Mouse (Mus musculus) lung, postnatal 0 days (tissue): ENCODE data around the gene Gse1.

ENCODE experiments used
- CTCF ChIP-seq: IDR thresholded peaks from 2 replicates; pipeline ENCODE4 v1.5.1; 2016; ENCODE audit warnings: antibody characterized with exemption, mild to moderate bottlenecking
- EP300 ChIP-seq: IDR thresholded peaks from 2 replicates; pipeline ENCODE4 v1.6.1; 2016; ENCODE audit warnings: antibody characterized with exemption, mild to moderate bottlenecking, control low read depth

DNA sequence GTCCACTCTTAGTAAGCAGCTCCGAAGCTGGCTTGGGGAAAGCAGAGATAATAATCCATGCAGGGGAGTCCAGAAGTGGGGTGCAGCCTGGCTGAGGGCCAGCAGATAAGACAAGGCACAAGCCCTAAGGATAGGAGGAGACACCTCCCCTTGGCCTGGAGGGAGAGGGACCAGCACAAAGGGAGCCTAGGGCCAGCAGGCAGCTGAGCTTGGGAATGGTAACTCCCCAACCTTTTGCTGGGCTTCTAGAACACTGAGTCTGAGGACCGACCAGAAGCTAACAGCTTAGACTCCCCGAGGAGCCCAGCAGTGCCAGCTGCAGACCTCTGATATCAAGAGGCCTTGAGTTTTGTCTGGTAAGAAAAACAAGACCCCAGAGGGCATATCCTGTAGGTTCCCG is 115.9 kb downstream of the Gse1 start:
- TF ChIP-seq CTCF (no peak), EP300 (no peak)
